Mouse (Mus musculus): ENCODE measurements at regions not wholly inside any gene's neighbourhood (a gene's known extent, or its start where the extent isn't known, plus 50 kb on each side); places are given as distances from the start of the nearest gene placed in this dataset.
A peak's percentile ranks its signal among the peaks of the same experiment; 100 is the strongest.

GRCm38 (mm10) chr4:131569156-131569555 lies 268.9 kb downstream of the Ptpru start:
- no peak for DNase-seq (ENCODE audit: low read depth, low spot score)

- DNase-seq (ENCODE audit: low read depth, low spot score), result no peak
Observed at GRCm38 (mm10) chr4:131577571-131577970, 260.5 kb downstream of the Ptpru start.

DNA sequence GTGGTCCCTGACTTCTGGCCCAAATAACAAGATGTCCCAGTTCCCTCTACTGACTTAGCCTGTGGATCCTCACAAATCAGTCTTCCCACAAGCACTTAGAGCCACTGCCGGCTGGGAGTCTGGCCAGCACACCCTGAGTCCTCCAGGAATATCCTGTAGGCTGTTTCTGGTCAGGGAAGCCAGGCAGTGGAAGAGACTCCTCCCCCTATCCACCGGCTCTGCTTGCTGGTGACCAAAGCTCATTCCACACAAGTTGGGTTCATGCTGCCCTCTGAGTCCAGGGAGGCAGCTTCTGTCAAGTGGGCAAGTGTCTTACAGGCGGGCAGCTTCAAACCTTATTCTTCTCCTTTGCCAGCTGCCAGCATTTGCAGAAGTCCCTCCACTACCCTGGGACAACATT lies 252.1 kb downstream of the Ptpru start:
- DNase-seq (ENCODE audit: low read depth, low spot score), result no peak

DNA sequence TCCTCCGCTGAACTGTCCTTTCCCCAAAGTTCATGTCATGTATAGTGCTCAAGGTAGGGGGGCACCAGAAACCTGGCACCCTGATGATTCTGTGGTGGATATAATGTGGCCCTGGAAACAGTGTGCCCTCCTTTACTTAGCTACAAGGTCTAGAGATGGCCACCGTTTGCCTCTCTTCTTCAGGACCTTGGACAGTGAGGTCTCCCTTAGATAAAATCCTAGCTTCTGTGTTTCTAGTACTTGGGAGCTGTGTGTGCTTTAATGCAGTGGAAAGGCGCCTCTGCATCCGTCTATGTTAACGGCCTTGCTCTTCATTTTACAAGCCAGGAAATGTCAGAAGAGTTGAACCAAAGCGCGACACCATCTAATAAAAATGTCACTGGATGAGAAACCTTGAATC lies 250.6 kb downstream of the Ptpru start:
- DNase-seq (ENCODE audit: low read depth, low spot score), result peak; percentile 27

DNA sequence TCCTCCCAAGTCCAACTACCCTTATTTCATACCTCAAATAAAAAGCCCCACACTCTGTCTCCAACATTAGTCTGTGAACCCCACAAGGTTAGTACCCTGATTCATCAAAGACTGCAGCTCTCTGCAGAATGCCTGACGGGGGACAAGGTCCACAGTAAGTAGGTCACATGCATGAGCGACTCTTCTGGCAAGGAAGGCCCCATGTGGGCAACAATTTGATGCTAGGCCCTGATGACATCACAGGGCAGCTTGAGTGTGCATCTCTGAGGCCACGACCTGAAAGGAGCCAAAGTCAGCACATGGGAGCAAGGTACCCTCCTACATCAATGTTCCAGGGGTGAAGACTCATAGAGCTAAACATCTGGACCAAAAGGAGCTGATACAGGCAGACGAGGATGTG lies 248.0 kb downstream of the Ptpru start:
- no peak for DNase-seq (ENCODE audit: low read depth, low spot score)

DNA sequence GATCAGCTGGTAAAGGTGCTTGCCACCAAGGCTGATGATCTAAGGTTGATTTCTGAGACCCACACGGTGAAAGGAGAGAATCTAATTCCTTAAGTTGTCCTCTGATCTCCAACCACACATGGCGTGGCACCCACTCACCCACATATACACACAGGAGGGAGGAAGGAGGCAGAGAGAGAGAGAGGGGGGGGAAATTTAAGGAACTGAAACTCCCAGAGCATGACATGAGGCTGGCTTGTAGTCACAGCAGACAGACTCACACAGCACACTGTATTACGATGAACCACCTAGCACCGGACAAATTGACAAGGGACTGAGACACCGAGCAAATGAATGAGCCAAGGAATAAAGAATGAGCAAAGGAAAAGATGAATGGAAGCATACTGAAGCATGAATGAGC lies 246.6 kb downstream of the Ptpru start:
- no peak for DNase-seq (ENCODE audit: low read depth, low spot score)

GRCm38 (mm10) chr4:131597996-131598395 lies 240.1 kb downstream of the Ptpru start:
- DNase-seq (ENCODE audit: low read depth, low spot score), result no peak

- no peak for DNase-seq (ENCODE audit: low read depth, low spot score)
Observed at GRCm38 (mm10) chr4:131614434-131614833, 223.7 kb downstream of the Ptpru start.

DNA sequence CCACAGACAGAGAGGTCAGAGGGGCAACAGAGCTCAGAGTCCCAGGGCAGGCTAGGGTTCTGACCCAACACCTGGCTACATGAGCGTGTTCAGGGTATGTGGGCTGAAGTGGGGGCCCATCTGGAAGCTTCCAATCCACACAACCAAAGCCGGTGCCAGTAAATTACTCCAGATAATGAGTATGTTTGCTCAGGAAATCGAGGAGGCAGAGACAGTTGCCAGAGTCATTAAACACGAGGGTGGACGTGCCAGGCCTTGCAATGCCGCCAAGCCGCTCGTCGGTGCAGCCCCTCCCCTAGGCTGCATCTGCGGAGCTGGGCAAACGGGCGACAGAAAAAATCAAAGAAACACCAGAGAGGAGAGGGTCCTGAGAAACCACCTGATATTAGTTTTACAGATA lies 222.5 kb downstream of the Ptpru start:
- DNase-seq (ENCODE audit: low read depth, low spot score), result no peak

- no peak for DNase-seq (ENCODE audit: low read depth, low spot score)
Observed at GRCm38 (mm10) chr4:131638105-131638504, 200.0 kb downstream of the Ptpru start.

- no peak for DNase-seq (ENCODE audit: low read depth, low spot score)
Observed at GRCm38 (mm10) chr4:131656034-131656433, 182.1 kb downstream of the Ptpru start.

DNA sequence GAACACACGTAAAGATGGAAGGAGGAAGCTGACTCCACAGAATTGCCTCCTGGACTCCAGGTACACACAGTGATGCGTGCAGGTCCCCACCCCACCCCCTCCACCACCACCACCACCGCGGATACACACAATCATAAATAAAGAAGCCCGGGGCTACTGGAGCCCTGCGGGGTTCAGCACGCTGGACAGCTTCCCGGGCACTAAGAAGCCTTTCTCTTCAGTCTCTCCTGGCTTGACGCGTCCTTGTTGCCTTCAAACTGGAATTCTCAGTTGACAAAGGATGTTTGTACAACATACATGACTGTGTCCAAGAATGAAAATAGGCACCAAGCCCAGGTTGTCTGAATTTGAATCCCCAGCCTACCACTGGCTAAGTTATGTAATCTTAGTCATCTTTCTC lies 180.2 kb downstream of the Ptpru start:
- DNase-seq (ENCODE audit: low read depth, low spot score), result peak; percentile 57

DNA sequence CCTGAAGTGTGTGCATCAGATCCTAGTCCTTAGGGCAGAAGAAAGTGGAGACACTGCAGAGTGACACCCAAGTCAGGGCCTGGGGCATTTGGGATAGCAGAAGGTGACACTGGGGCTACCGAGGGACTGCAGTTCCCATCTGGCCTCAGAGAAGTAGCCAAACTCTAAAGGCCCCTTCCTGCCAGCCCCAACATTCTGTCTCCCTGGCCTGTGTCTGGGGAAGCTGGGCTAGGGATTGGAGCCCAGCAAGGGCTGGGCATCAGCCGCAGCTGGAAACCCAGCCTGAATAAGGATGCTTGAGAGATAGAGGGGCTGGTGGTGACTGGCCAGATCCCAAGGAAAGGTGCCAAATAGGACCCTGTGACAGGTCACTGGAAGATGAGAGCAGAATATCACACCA lies 177.2 kb downstream of the Ptpru start:
- no peak for DNase-seq (ENCODE audit: low read depth, low spot score)

GRCm38 (mm10) chr4:131671784-131672515 lies 166.1 kb downstream of the Ptpru start:
- no peak for DNase-seq (ENCODE audit: low read depth, low spot score)

DNA sequence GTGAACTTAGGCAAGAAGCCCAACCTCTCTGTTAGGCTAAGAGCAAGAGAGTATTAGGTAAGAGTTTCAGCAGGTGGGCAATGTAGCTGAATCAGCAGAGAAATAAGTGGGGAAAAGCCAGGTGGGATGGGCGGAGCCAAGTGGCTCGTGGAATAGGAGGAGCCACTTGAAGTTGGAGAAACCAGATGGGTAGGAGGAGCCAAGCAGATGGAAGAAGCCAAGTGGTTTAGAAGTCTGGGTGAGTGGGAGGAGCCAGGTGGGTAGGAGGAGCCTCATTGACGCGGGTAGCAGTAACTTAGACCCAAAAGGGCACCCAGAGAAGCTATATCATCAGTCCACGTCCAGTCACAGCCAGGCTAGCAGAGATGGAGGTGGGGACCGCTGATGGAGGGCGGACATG lies 160.1 kb downstream of the Ptpru start:
- DNase-seq (ENCODE audit: low read depth, low spot score), result peak; percentile 88

DNA sequence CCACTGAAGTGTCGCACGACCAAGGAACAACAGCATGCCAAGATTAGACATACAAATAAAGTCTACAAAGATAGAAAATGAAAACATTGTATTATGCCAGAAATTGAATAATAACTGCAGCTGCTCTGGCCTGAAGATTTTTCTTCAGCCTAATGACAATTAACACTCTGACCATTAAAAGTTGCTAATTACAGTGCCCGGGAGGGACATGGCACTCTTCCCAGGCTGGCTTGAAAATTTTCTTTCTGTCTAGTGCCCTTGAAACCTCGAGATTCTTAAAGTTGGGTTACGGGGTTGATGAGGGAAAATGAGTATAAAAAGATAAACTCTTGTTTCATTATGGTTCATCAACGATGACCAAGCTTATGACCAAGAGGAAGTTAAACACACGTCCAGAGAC lies 154.9 kb downstream of the Ptpru start:
- no peak for DNase-seq (ENCODE audit: low read depth, low spot score)

DNA sequence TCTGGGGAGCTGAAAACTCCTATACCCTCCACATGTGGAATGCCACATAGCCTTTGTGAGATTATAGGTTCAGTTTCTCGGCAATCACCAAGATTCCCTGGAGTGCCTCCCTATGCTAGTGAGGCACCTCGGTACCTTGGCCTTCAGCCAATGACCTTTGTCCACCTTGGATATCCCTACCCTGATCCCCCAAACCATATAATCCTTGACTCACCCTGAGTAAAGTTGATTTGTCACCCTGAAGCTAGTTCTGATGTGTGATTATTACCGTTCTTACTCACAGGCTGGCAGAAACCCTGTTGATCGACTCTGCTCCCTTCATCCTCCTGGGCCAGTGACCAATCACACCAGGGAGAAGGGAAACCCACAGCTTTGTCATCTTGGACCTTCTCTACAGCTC lies 152.5 kb downstream of the Ptpru start:
- DNase-seq (ENCODE audit: low read depth, low spot score), result no peak

DNA sequence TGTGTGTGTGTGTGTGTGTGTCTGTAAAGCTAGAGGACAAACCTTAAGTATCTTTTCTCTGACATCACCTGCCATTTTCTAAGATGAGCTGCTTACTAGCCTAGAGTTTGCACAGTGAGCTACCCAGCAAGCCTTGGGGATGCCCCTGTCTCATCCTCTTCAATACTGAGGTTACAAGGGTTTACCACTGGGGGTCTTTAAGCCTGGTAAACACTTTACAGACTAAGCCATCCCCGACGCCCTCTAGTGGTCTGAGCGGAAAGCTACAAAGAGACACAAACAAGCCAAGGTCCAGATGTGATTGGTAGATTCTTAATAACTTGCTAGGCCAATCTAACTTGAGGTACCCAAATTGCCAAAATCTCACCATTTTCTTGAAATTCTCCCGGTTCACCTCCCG lies 143.9 kb downstream of the Ptpru start:
- peak; percentile 94 for DNase-seq (ENCODE audit: low read depth, low spot score)

DNA sequence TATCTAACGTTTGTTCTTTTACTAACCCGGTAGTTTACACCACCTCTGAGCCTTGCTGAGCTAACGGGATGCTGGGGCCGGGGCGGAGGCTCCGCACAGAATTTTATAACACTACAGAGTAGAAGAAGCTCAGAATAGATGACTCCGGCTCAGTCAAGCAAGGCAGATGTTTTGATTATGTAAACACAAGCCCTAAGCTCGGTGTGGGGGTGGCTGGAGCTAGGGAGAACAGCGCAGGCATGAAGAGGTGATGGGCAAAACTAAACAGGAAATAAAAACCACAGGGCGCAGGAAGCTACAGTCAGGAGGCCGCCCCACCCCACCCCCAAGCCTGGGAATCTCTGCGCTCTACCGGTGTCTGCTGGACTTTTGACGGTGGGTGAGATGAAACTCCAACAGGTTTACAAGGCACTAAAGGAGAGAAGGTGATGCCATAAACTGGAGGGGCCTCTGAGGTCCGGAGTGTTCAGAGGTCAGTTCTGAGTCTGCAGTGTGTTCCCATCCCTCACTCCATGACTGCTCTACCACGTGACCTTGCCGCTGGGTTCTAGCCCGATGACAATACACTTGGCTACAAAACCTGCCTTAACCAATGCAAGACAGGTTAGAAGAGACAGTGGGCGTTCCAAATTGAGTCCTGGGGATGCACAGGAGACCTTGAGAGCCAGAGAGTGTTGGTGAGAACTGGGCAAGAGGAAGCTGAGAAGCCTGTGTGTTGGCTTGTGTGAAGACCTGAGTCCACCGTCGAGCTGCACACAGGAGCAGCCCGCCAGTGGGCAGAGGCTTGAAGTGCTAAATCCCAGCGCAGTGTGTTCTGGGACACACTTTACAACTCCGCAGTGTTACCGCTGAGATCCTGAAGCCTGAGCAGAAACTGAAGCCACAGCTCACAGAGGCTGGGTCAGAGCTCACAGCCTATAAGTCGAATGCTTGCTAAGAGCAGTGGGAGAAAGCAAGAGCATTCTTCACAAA lies 141.9 kb downstream of the Ptpru start:
- DNase-seq (ENCODE audit: low read depth, low spot score), result peak; percentile 79
